Mouse (Mus musculus): ENCODE data around the gene Rlf. TPM values are rescaled to one million over a fixed set of nuclear protein-coding genes. Genes with fewer than 3 reads are reported as not detected.

Gene Rlf
- polyA plus RNA-seq (2016; fragmentation: Nextera tagmentation; extraction: Ambion mirVana), result 34.2 and 34.5 TPM in 2 replicates

GRCm38 (mm10) chr4:121214793-121215304, at the start of gene Rlf:
Gene Rlf, minus strand, starts transcription at chr4:121215084.
- WGBS, result under 1% methylated on average over 47 of the region's 48 CpGs
- H3K36me3 ChIP-seq (replicated peaks), result no peaks in the 10 kb centered on the region
- peak; percentile 96 for ATAC-seq (ENCODE audit: low FRiP score)
- H3K27ac ChIP-seq, result peak within 1 kb of the TSS; percentile 89
- peak within 1 kb of the TSS; percentile 80 for H3K4me2 ChIP-seq
- H3K9ac ChIP-seq, result peak within 1 kb of the TSS; percentile 93
- H3K4me3 ChIP-seq (replicated peaks), result peak within 1 kb of the TSS; percentile 83
- H3K4me1 ChIP-seq, result peaks cover 20% of the 10 kb centered on the region
- H3K27me3 ChIP-seq, result peaks cover 19% of the 10 kb centered on the region; the same call in 1 of the 2 replicates
- no peaks in the 10 kb centered on the region for H3K9me3 ChIP-seq

- Histone ChIP-seq H3K4me1 (peaks cover 15% of the 10 kb centered on the region), H3K9ac (no peak overlapping the region), H3K4me2 (no peak overlapping the region), H3K27me3 (0 out of 2 replicates have a peak, but pooled peaks cover 9% of the 10 kb centered on the region), H3K4me3 (replicated peaks) (no peak overlapping the region), H3K27ac (no peak overlapping the region), H3K36me3 (replicated peaks) (no peaks in the 10 kb centered on the region), H3K9me3 (no peaks in the 10 kb centered on the region)
- no peak for ATAC-seq (ENCODE audit: low FRiP score)
- WGBS, result 94% methylated on average over 1 of the region's 1 CpGs
Measured at GRCm38 (mm10) chr4:121241612-121242000, 26.7 kb upstream of the Rlf start.

GRCm38 (mm10) chr4:121240637-121241611, 26.0 kb upstream of the Rlf start:
- no peak overlapping the region for H3K9ac ChIP-seq
- H3K4me1 ChIP-seq, result peaks cover 15% of the 10 kb centered on the region
- H3K27ac ChIP-seq, result no peak overlapping the region
- 0 out of 2 replicates have a peak, but pooled peaks cover 9% of the 10 kb centered on the region for H3K27me3 ChIP-seq
- H3K36me3 ChIP-seq (replicated peaks), result no peaks in the 10 kb centered on the region
- no peak overlapping the region for H3K4me3 ChIP-seq (replicated peaks)
- WGBS, result 45% methylated on average over 14 of the region's 14 CpGs
- ATAC-seq (ENCODE audit: low FRiP score), result peak; percentile 51; the same call in 1 of the 2 replicates
- no peak overlapping the region for H3K4me2 ChIP-seq
- H3K9me3 ChIP-seq, result no peaks in the 10 kb centered on the region

- Histone ChIP-seq H3K4me1 (peaks cover 15% of the 10 kb centered on the region), H3K4me3 (replicated peaks) (no peak overlapping the region), H3K27ac (no peak overlapping the region), H3K36me3 (replicated peaks) (no peaks in the 10 kb centered on the region), H3K27me3 (0 out of 2 replicates have a peak, but pooled peaks cover 9% of the 10 kb centered on the region), H3K9ac (no peak overlapping the region), H3K4me2 (no peak overlapping the region), H3K9me3 (no peaks in the 10 kb centered on the region)
- ATAC-seq (ENCODE audit: low FRiP score), result no peak
- 32% methylated on average over 4 of the region's 4 CpGs for WGBS
Measured at GRCm38 (mm10) chr4:121239878-121240277, 25.0 kb upstream of the Rlf start.

- peak overlapping the region; percentile 49 for H3K4me2 ChIP-seq
- H3K9ac ChIP-seq, result no peak overlapping the region
- peaks cover 10% of the 10 kb centered on the region; the same call in 1 of the 2 replicates for H3K27me3 ChIP-seq
- no peaks in the 10 kb centered on the region for H3K36me3 ChIP-seq (replicated peaks)
- peak; percentile 63; the same call in 1 of the 2 replicates for ATAC-seq (ENCODE audit: low FRiP score)
- H3K9me3 ChIP-seq, result no peaks in the 10 kb centered on the region
- no peak overlapping the region for H3K4me3 ChIP-seq (replicated peaks)
- WGBS, result 9% methylated on average over 5 of the region's 5 CpGs
- H3K4me1 ChIP-seq, result peaks cover 16% of the 10 kb centered on the region
- no peak overlapping the region for H3K27ac ChIP-seq
Measured at GRCm38 (mm10) chr4:121231772-121232414, 17.0 kb upstream of the Rlf start.

- Histone ChIP-seq H3K36me3 (replicated peaks) (no peaks in the 10 kb centered on the region), H3K4me3 (replicated peaks) (peak overlapping the region; percentile 24), H3K9me3 (no peaks in the 10 kb centered on the region), H3K27ac (no peak overlapping the region), H3K9ac (no peak overlapping the region), H3K4me2 (peak overlapping the region; percentile 49), H3K4me1 (peaks cover 16% of the 10 kb centered on the region), H3K27me3 (peaks cover 10% of the 10 kb centered on the region; the same call in 1 of the 2 replicates)
- 2% methylated on average over 16 of the region's 16 CpGs for WGBS
- ATAC-seq (ENCODE audit: low FRiP score), result peak; percentile 58
Measured at GRCm38 (mm10) chr4:121230943-121231614, 16.2 kb upstream of the Rlf start.

GRCm38 (mm10) chr4:121227072-121227471, 12.2 kb upstream of the Rlf start:
- 78% methylated on average over 1 of the region's 1 CpGs for WGBS
- H3K27me3 ChIP-seq, result peaks cover 6% of the 10 kb centered on the region

GRCm38 (mm10) chr4:121225177-121225576, 10.3 kb upstream of the Rlf start:
- 91% methylated on average over 4 of the region's 4 CpGs for WGBS
- Histone ChIP-seq H3K27me3 (peaks cover 6% of the 10 kb centered on the region), H3K27ac (no peak overlapping the region), H3K9me3 (no peaks in the 10 kb centered on the region), H3K4me3 (replicated peaks) (no peak overlapping the region), H3K9ac (no peak overlapping the region), H3K4me1 (no peaks in the 10 kb centered on the region), H3K4me2 (no peak overlapping the region), H3K36me3 (replicated peaks) (no peaks in the 10 kb centered on the region)
- no peak for ATAC-seq (ENCODE audit: low FRiP score)

More at GRCm38 (mm10) chr4:121227072-121227471, 12.2 kb upstream of the Rlf start:
- H3K9ac ChIP-seq, result no peak overlapping the region
- H3K4me1 ChIP-seq, result peaks cover 16% of the 10 kb centered on the region
- ATAC-seq (ENCODE audit: low FRiP score), result no peak
- no peaks in the 10 kb centered on the region for H3K9me3 ChIP-seq
- no peaks in the 10 kb centered on the region for H3K36me3 ChIP-seq (replicated peaks)
- no peak overlapping the region for H3K4me2 ChIP-seq
- H3K27ac ChIP-seq, result no peak overlapping the region
- no peak overlapping the region for H3K4me3 ChIP-seq (replicated peaks)

GRCm38 (mm10) chr4:121223136-121223535, 8.3 kb upstream of the Rlf start:
- no peak overlapping the region for H3K9ac ChIP-seq
- no peak overlapping the region for H3K27ac ChIP-seq
- no peaks in the 10 kb centered on the region for H3K4me1 ChIP-seq
- peaks cover 9% of the 10 kb centered on the region; the same call in 1 of the 2 replicates for H3K27me3 ChIP-seq
- 76% methylated on average over 1 of the region's 1 CpGs for WGBS
- no peak overlapping the region for H3K4me3 ChIP-seq (replicated peaks)
- no peaks in the 10 kb centered on the region for H3K36me3 ChIP-seq (replicated peaks)
- H3K4me2 ChIP-seq, result no peak overlapping the region
- ATAC-seq (ENCODE audit: low FRiP score), result no peak
- H3K9me3 ChIP-seq, result no peaks in the 10 kb centered on the region

GRCm38 (mm10) chr4:121216216-121216615, 1.3 kb upstream of the Rlf start:
- peaks cover 19% of the 10 kb centered on the region; the same call in 1 of the 2 replicates for H3K27me3 ChIP-seq
- H3K9me3 ChIP-seq, result no peaks in the 10 kb centered on the region
- H3K36me3 ChIP-seq (replicated peaks), result no peaks in the 10 kb centered on the region
- peaks cover 20% of the 10 kb centered on the region for H3K4me1 ChIP-seq
- ATAC-seq (ENCODE audit: low FRiP score), result no peak
- H3K4me2 ChIP-seq, result no peak overlapping the region
- H3K4me3 ChIP-seq (replicated peaks), result no peak overlapping the region
- no peak overlapping the region for H3K9ac ChIP-seq
- 64% methylated on average over 2 of the region's 2 CpGs for WGBS
- no peak overlapping the region for H3K27ac ChIP-seq

GRCm38 (mm10) chr4:121215489-121215888, 605 bp upstream of the Rlf start:
- H3K4me2 ChIP-seq, result peak overlapping the region; percentile 55
- 0 out of 2 replicates have a peak, but pooled peaks have one; percentile 30 for ATAC-seq (ENCODE audit: low FRiP score)
- H3K27ac ChIP-seq, result peak overlapping the region; percentile 89
- H3K4me3 ChIP-seq (replicated peaks), result peak overlapping the region; percentile 83
- peaks cover 20% of the 10 kb centered on the region for H3K4me1 ChIP-seq
- H3K36me3 ChIP-seq (replicated peaks), result no peaks in the 10 kb centered on the region
- no peaks in the 10 kb centered on the region for H3K9me3 ChIP-seq
- H3K27me3 ChIP-seq, result peaks cover 19% of the 10 kb centered on the region; the same call in 1 of the 2 replicates
- peak overlapping the region; percentile 93 for H3K9ac ChIP-seq
- 25% methylated on average over 5 of the region's 5 CpGs for WGBS

Measured in forebrain, embryonic 12.5 days (tissue).